Mouse (Mus musculus): Measurements from ENCODE around the gene Ptbp1.

The Ptbp1 gene

GRCm38 (mm10) chr10:79853860-79854795 lies at the start of gene Ptbp1:
Ptbp1 (plus strand) TSS chr10:79854427.
- peak; percentile 86 for ATAC-seq (ENCODE audit: low TSS enrichment)

GRCm38 (mm10) chr10:79805636-79806035 lies 48.6 kb upstream of the Ptbp1 start:
- ATAC-seq (ENCODE audit: low TSS enrichment): no peak

DNA sequence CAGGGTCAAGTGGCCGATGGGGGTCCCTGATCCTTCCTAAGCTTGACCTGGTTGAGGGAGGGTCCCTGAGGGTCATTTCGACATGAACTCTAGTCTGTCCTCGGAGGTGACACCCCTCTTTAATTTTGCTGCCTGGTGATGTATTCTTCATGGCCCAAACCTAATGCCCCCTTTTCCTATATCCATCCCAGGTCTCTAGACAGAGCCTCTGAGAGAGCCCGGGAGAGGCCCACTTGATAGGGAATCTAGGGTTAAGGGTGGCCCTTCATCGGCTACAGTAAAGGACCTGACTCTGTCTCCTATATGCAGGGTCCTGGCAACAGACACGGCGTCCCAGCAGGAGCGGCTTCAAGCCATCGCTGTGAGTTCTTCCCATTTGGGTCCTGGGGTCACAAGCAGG lies 47.9 kb upstream of the Ptbp1 start:
- ATAC-seq (ENCODE audit: low TSS enrichment): no peak

GRCm38 (mm10) chr10:79806972-79807371 lies 47.3 kb upstream of the Ptbp1 start:
- no peak for ATAC-seq (ENCODE audit: low TSS enrichment)

DNA sequence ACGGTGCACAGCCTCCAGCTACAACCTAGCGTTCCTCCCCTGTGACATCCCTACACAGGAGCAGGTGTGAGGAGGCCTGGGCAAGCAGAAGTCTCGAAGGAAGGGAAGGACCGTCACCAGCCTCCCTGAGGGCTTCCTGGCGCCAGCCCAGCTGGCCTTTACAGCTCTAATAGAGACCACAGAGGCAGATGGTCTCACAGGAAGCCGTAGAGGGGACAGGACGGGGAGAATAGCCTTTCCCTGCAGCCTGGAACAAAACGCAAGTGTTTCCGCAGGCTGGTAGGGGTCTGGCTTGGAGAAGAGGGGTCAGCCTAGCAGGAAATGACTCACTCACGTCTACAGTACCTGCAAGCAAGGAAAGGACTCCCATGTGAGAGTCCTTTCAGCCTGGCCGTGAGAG lies 46.4 kb upstream of the Ptbp1 start:
- no peak for ATAC-seq (ENCODE audit: low TSS enrichment)

- no peak for ATAC-seq (ENCODE audit: low TSS enrichment)
Measured at GRCm38 (mm10) chr10:79808728-79809127, 45.5 kb upstream of the Ptbp1 start.

DNA sequence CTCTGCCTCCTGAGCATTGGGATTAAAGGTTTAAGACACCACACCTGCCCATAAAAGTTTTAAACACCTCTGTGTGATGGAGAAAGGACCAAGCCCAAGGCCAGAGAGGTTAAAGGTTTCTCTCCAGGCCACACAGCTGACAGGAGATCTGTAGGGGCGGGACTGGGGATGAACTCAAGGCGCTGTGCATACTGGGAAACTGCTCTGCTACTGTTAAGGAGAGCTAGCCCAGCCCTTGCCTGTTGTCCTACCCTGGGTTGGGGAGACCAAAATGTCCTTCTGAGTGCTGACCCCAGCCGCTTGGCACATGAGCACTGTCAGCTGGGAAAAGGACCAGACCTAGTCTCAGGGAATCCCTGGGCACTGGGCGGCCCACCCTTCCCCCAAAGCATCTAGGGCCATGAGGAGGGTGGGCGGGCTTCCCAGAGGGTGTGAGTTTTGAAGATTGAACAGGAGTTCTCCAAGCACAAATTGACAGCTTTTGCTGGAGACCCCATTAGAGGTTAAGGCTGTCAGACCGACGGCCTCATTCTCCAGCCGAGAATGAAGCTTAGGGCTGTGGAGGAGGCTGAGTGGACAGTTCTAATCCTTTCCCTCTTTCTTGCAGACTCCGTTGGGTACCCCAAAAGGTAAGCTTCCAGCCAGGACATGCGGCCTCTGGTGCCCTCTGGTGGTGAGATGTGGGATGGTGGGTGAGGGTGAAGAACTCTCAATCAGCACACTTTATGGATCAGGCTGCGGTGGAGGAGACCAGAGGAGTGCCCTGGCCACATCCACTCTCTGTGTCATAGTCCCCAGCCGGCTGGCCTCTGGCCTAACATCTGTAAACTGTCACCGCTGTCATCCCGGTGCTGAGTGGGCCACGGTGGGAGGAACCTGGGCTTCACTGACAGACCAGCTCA lies 42.2 kb upstream of the Ptbp1 start:
- ATAC-seq (ENCODE audit: low TSS enrichment): peak; percentile 72

GRCm38 (mm10) chr10:79814271-79814842 lies 39.9 kb upstream of the Ptbp1 start:
- no peak for ATAC-seq (ENCODE audit: low TSS enrichment)

- ATAC-seq (ENCODE audit: low TSS enrichment): no peak
Measured at GRCm38 (mm10) chr10:79815671-79816494, 38.3 kb upstream of the Ptbp1 start.

- ATAC-seq (ENCODE audit: low TSS enrichment): no peak
Measured at GRCm38 (mm10) chr10:79817111-79817510, 37.1 kb upstream of the Ptbp1 start.

GRCm38 (mm10) chr10:79818225-79818624 lies 36.0 kb upstream of the Ptbp1 start:
- no peak for ATAC-seq (ENCODE audit: low TSS enrichment)

GRCm38 (mm10) chr10:79819606-79820005 lies 34.6 kb upstream of the Ptbp1 start:
- ATAC-seq (ENCODE audit: low TSS enrichment): no peak

DNA sequence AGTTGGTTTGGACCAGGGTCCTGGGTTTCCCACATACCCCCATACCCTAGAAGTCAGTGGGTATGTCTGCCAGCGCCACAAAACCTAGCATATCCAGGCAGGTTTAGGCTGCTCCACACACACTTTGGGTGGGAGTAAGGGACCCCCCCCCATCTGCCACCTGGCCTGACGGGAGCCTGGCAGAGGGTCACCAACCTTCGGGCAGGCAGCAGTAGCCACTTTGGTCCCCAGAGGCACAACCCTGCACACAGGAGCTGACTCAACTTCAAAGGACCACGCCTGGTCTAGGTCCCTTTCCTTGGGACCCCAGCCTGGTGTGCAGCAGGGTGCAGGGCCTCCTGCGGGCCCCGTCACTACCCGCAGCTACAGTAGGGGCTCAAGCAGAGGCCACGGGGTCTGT lies 34.0 kb upstream of the Ptbp1 start:
- ATAC-seq (ENCODE audit: low TSS enrichment): no peak

DNA sequence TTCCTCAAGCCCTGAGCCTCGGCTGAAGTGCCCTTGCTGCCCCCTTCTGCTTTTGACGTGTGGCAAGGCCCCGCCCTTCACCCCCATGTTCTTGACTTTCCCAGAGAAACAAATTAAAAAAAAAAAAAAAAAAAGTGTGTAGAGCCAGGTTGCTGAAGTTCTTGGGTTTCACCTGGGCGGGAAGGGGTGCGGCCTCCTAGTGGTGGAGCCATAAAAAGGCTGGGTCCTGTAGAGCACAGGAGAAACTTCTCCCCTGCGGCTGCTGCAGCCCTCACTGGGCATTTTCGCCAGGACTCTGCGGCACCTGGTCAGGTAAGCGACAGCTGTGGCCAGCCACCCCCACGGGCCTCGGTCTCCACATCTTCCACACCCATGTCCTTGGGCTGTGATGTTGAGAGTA lies 33.4 kb upstream of the Ptbp1 start, which contains the start of gene Misp:
Misp (plus strand) TSS at position 208 of the 400 bp plus-strand sequence.
- no peak for ATAC-seq (ENCODE audit: low TSS enrichment)

GRCm38 (mm10) chr10:79821731-79822130 lies 32.5 kb upstream of the Ptbp1 start:
- no peak for ATAC-seq (ENCODE audit: low TSS enrichment)

DNA sequence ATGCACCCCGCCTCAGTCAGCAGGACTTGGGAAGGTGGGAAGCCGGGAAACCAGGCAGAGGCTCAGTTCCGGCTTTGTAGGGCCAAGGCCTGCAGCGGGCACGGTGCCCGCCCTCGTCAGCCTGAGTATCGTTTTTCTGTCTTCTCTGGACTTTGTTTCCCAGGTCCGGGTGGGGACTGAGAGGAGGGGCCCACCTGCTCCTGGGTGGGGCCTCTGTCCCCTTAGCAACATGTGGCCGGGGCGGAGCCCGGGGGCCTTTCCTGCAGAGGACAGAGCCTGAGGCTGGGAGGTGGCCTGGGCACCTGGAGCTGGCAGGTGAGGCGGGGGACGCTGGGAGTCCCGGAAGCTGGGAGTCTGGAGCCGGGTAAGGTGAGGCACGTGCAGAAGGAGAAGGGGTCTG lies 31.9 kb upstream of the Ptbp1 start:
- ATAC-seq (ENCODE audit: low TSS enrichment): no peak

DNA sequence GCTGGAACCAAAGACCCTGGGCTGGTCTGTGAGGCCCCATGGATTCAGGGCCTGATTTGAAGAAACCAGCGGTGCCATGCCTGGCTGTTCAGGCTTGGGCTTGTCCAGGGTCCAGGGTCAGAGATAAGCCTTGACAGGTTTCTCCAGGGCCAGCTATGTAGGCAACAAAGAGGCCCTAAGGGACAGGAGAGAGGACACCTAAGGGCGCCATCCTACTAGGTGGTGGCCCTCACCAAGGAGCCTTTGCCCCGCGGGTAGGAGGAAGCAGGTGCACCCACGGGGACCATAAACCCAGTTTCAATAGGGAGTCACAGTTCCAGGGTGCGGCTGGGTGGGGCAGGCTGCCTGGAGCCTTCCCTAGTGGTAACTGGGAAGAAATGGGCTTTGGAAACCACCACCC lies 31.2 kb upstream of the Ptbp1 start:
- no peak for ATAC-seq (ENCODE audit: low TSS enrichment)

DNA sequence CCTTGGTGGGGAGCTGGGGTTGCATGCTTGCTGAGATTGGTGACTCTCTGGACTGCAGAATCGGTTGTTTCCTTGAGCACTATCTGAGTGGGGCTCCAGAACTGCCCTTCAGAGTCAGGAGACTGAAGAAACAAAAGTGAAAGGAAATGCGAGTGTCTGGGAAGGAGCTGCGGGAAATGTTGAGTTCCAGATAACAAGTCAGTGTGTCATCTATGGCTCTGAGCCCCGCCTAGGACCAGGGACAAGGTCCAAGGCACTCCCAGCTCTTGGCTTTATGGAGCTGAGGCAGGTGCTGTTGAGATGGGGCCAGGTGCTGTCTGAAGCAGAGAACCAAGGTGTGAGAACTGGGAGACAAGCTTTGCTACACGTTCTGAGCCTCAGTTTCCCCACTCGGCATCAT lies 29.8 kb upstream of the Ptbp1 start:
- no peak for ATAC-seq (ENCODE audit: low TSS enrichment)

DNA sequence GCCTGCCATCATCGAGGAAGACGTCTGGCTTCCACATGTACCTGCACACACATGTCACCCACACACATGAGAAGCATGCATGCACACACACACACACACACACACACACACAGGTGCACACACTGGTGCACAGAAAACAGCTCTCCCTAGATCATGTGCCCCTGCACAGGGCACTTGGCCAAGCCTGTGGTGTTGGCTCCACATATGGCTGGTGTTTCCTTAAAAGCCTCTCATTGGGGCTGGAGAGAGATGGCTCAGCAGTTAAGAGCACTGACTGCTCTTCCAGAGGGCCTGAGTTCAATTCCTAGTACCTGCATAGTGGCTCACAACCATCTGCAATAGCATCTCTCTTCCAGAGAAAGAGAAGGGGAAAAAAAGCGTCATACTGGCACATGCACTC lies 22.6 kb upstream of the Ptbp1 start:
- ATAC-seq (ENCODE audit: low TSS enrichment): no peak

GRCm38 (mm10) chr10:79832026-79832785 lies 22.0 kb upstream of the Ptbp1 start:
- no peak for ATAC-seq (ENCODE audit: low TSS enrichment)

GRCm38 (mm10) chr10:79832786-79833181 lies 21.4 kb upstream of the Ptbp1 start:
- no peak for ATAC-seq (ENCODE audit: low TSS enrichment)

All from frontal cortex, adult (tissue).